Mouse (Mus musculus): Measurements from ENCODE around the gene Plcb3. TPM values are rescaled to one million over a fixed set of nuclear protein-coding genes. Genes with fewer than 3 reads are reported as not detected.

Plcb3 gene
- total RNA-seq, 4 experiments from 2014 or later = 7.0 to 10.9 (median 9.4) TPM

GRCm38 (mm10) chr19:6906199-6906598, 70.1 kb downstream of the Plcb3 start:
- no peak for DNase-seq (ENCODE audit: low spot score in 2 of 2)

GRCm38 (mm10) chr19:6905498-6906159, 70.6 kb downstream of the Plcb3 start:
- no peak for DNase-seq (ENCODE audit: low spot score in 2 of 2)

- DNase-seq (ENCODE audit: low spot score in 2 of 2) = no peak
These were observed 71.4 kb downstream of the Plcb3 start for GRCm38 (mm10) chr19:6904846-6905245.

- DNase-seq (ENCODE audit: low spot score in 2 of 2) = no peak
These were observed 73.2 kb downstream of the Plcb3 start for GRCm38 (mm10) chr19:6903031-6903430.

Small RNA genes lying within 50 kb of the gene (microRNA-seq; reads per million reads assigned to microRNA genes)
- gene Mir6990 = 2.5 reads per million

Other genes with a start within 250 kb of the Plcb3 start
- gene Rps6ka4, start 135.8 kb downstream of the Plcb3 start, total RNA-seq (2022) = 10 to 100 TPM in 3 of 4 experiments, 1 to 10 TPM in 1; 9.8 to 12.1 (median 10.5) TPM
- under 1 TPM; 0.29 to 0.70 (median 0.46) TPM for gene Ccdc88b, start 118.3 kb downstream of the Plcb3 start, total RNA-seq (2022)
- gene Trmt112, start 66.8 kb downstream of the Plcb3 start, total RNA-seq (2022) = 10 to 100 TPM; 34.1 to 46.3 (median 39.7) TPM
- gene Prdx5, start 66.4 kb downstream of the Plcb3 start, total RNA-seq (2022) = 100 to 1,000 TPM; 195 to 214 (median 202) TPM
- gene Esrra, start 54.7 kb downstream of the Plcb3 start, total RNA-seq (2022) = 100 to 1,000 TPM in 1 of 4 experiments, 10 to 100 TPM in 3; 82.8 to 114 (median 93.4) TPM
- not detected for gene Catsperz, start 51.1 kb downstream of the Plcb3 start, total RNA-seq (2022)
- not detected for gene Kcnk4, start 42.0 kb downstream of the Plcb3 start, total RNA-seq (2022)
- gene Bad, start 34.6 kb downstream of the Plcb3 start, total RNA-seq (2022) = 10 to 100 TPM in 2 of 4 experiments, 1 to 10 TPM in 2; 8.2 to 11.8 (median 10.6) TPM
- 10 to 100 TPM in 2 of 4 experiments, 1 to 10 TPM in 2; 9.1 to 10.9 (median 10.0) TPM for gene Gpr137, start 34.0 kb downstream of the Plcb3 start, total RNA-seq (2022)
- gene Ppp1r14b, start 1.5 kb downstream of the Plcb3 start, total RNA-seq (2022) = 100 to 1,000 TPM; 144 to 194 (median 165) TPM
- gene Fkbp2, start 4.0 kb upstream of the Plcb3 start, total RNA-seq (2022) = 10 to 100 TPM in 1 of 4 experiments, 1 to 10 TPM in 3; 4.2 to 10.4 (median 5.8) TPM
- gene Vegfb, start 11.2 kb upstream of the Plcb3 start, total RNA-seq (2022) = 100 to 1,000 TPM; 167 to 187 (median 183) TPM
- 10 to 100 TPM; 32.2 to 37.7 (median 36.4) TPM for gene Dnajc4, start 16.1 kb upstream of the Plcb3 start, total RNA-seq (2022)
- gene Nudt22, start 19.6 kb upstream of the Plcb3 start, total RNA-seq (2022) = 10 to 100 TPM; 13.5 to 15.5 (median 15.0) TPM
- gene Trpt1, start 19.7 kb upstream of the Plcb3 start, total RNA-seq (2022) = 10 to 100 TPM; 20.8 to 31.7 (median 23.7) TPM
- gene Fermt3, start 43.0 kb upstream of the Plcb3 start, total RNA-seq (2022) = under 1 TPM; 0.41 to 0.94 (median 0.60) TPM
- gene Stip1, start 63.5 kb upstream of the Plcb3 start, total RNA-seq (2022) = 10 to 100 TPM; 77.9 to 86.5 (median 81.8) TPM
- gene Macrod1, start 80.3 kb upstream of the Plcb3 start, total RNA-seq (2022) = 100 to 1,000 TPM; 279 to 336 (median 292) TPM
- gene Flrt1, start 129.3 kb upstream of the Plcb3 start, total RNA-seq (2022) = 1 to 10 TPM in 3 of 4 experiments, under 1 TPM in 1; 0.83 to 2.9 (median 1.7) TPM
- 10 to 100 TPM; 39.9 to 54.3 (median 43.5) TPM for gene Otub1, start 229.8 kb upstream of the Plcb3 start, total RNA-seq (2022)
- 100 to 1,000 TPM in 1 of 4 experiments, 10 to 100 TPM in 3; 68.4 to 103 (median 82.9) TPM for gene Cox8a, start 241.1 kb upstream of the Plcb3 start, total RNA-seq (2022)